Mouse (Mus musculus): ENCODE results near the gene Tmeff1. TPM values are rescaled to one million over a fixed set of nuclear protein-coding genes. Genes with fewer than 3 reads are reported as not detected.

The Tmeff1 gene
- polyA plus RNA-seq, 1 experiment from 2014 or later, result 10.2 TPM

GRCm38 (mm10) chr4:48546568-48547496 lies 38.1 kb upstream of the Tmeff1 start:
- no peaks in the 10 kb centered on the region for H3K9me3 ChIP-seq (ENCODE audit: control insufficient read depth)
- H3K4me3 ChIP-seq (ENCODE audit: low read depth, low read length), result no peak overlapping the region
- H3K27me3 ChIP-seq (replicated peaks; ENCODE audit: control insufficient read depth, insufficient read depth, low read length), result no peaks in the 10 kb centered on the region
- H3K9ac ChIP-seq (ENCODE audit: low read depth, low read length), result no peak overlapping the region
- no peaks in the 10 kb centered on the region for H3K36me3 ChIP-seq (ENCODE audit: control insufficient read depth, insufficient read depth)
- 0 out of 2 replicates have a peak, but pooled peaks cover under 1% of the 10 kb centered on the region for H3K4me1 ChIP-seq (replicated peaks; ENCODE audit: control insufficient read depth, insufficient read depth, low read length)
- no peak for TF ChIP-seq CTCF (IDR thresholded peaks at IDR 0.05; ENCODE audit: low read depth)
- WGBS, result 89% methylated on average over 9 of the region's 9 CpGs
- ATAC-seq, result no peak
- H3K27ac ChIP-seq (ENCODE audit: low read depth, low read length), result no peak overlapping the region
- no peak overlapping the region for H3K4me2 ChIP-seq (replicated peaks; ENCODE audit: low read depth)

GRCm38 (mm10) chr4:48548393-48549045 lies 36.5 kb upstream of the Tmeff1 start:
- Histone ChIP-seq H3K4me3 (ENCODE audit: low read depth, low read length) (no peak overlapping the region), H3K9ac (ENCODE audit: low read depth, low read length) (no peak overlapping the region), H3K27me3 (replicated peaks; ENCODE audit: control insufficient read depth, insufficient read depth, low read length) (no peaks in the 10 kb centered on the region), H3K27ac (ENCODE audit: low read depth, low read length) (no peak overlapping the region), H3K36me3 (ENCODE audit: control insufficient read depth, insufficient read depth) (0 out of 2 replicates have a peak, but pooled peaks cover 6% of the 10 kb centered on the region), H3K4me2 (replicated peaks; ENCODE audit: low read depth) (no peak overlapping the region), H3K9me3 (ENCODE audit: control insufficient read depth) (no peaks in the 10 kb centered on the region), H3K4me1 (replicated peaks; ENCODE audit: control insufficient read depth, insufficient read depth, low read length) (no peaks in the 10 kb centered on the region)
- ATAC-seq, result no peak
- 61% methylated on average over 6 of the region's 6 CpGs for WGBS
- no peak for TF ChIP-seq CTCF (IDR thresholded peaks at IDR 0.05; ENCODE audit: low read depth)

- no peak overlapping the region for H3K9ac ChIP-seq (ENCODE audit: low read depth, low read length)
- H3K4me1 ChIP-seq (replicated peaks; ENCODE audit: control insufficient read depth, insufficient read depth, low read length), result no peaks in the 10 kb centered on the region
- H3K27ac ChIP-seq (ENCODE audit: low read depth, low read length), result no peak overlapping the region
- no peak overlapping the region for H3K4me2 ChIP-seq (replicated peaks; ENCODE audit: low read depth)
- no peaks in the 10 kb centered on the region for H3K9me3 ChIP-seq (ENCODE audit: control insufficient read depth)
- H3K36me3 ChIP-seq (ENCODE audit: control insufficient read depth, insufficient read depth), result 0 out of 2 replicates have a peak, but pooled peaks cover 6% of the 10 kb centered on the region
- 70% methylated on average over 5 of the region's 5 CpGs for WGBS
- no peak for ATAC-seq
- no peak for TF ChIP-seq CTCF (IDR thresholded peaks at IDR 0.05; ENCODE audit: low read depth)
- H3K27me3 ChIP-seq (replicated peaks; ENCODE audit: control insufficient read depth, insufficient read depth, low read length), result no peaks in the 10 kb centered on the region
- H3K4me3 ChIP-seq (ENCODE audit: low read depth, low read length), result no peak overlapping the region
These were observed 35.3 kb upstream of the Tmeff1 start for GRCm38 (mm10) chr4:48549661-48550060.

GRCm38 (mm10) chr4:48552486-48553064 lies 32.4 kb upstream of the Tmeff1 start:
- H3K36me3 ChIP-seq (ENCODE audit: control insufficient read depth, insufficient read depth), result 0 out of 2 replicates have a peak, but pooled peaks cover 6% of the 10 kb centered on the region
- WGBS, result 92% methylated on average over 27 of the region's 27 CpGs
- H3K4me3 ChIP-seq (ENCODE audit: low read depth, low read length), result no peak overlapping the region
- no peak overlapping the region for H3K27ac ChIP-seq (ENCODE audit: low read depth, low read length)
- no peaks in the 10 kb centered on the region for H3K27me3 ChIP-seq (replicated peaks; ENCODE audit: control insufficient read depth, insufficient read depth, low read length)
- no peak overlapping the region for H3K4me2 ChIP-seq (replicated peaks; ENCODE audit: low read depth)
- H3K4me1 ChIP-seq (replicated peaks; ENCODE audit: control insufficient read depth, insufficient read depth, low read length), result no peaks in the 10 kb centered on the region
- H3K9ac ChIP-seq (ENCODE audit: low read depth, low read length), result no peak overlapping the region
- no peaks in the 10 kb centered on the region for H3K9me3 ChIP-seq (ENCODE audit: control insufficient read depth)
- no peak for ATAC-seq
- TF ChIP-seq CTCF (IDR thresholded peaks at IDR 0.05; ENCODE audit: low read depth), result no peak

- Histone ChIP-seq H3K27ac (ENCODE audit: low read depth, low read length) (no peak overlapping the region), H3K4me2 (replicated peaks; ENCODE audit: low read depth) (no peak overlapping the region), H3K9ac (ENCODE audit: low read depth, low read length) (no peak overlapping the region), H3K36me3 (ENCODE audit: control insufficient read depth, insufficient read depth) (0 out of 2 replicates have a peak, but pooled peaks cover 6% of the 10 kb centered on the region), H3K4me1 (replicated peaks; ENCODE audit: control insufficient read depth, insufficient read depth, low read length) (no peaks in the 10 kb centered on the region), H3K27me3 (replicated peaks; ENCODE audit: control insufficient read depth, insufficient read depth, low read length) (no peaks in the 10 kb centered on the region), H3K9me3 (ENCODE audit: control insufficient read depth) (no peaks in the 10 kb centered on the region), H3K4me3 (ENCODE audit: low read depth, low read length) (no peak overlapping the region)
- TF ChIP-seq CTCF (IDR thresholded peaks at IDR 0.05; ENCODE audit: low read depth), result no peak
- 86% methylated on average over 7 of the region's 7 CpGs for WGBS
- no peak for ATAC-seq
These were observed 30.8 kb upstream of the Tmeff1 start for GRCm38 (mm10) chr4:48554132-48554531.

GRCm38 (mm10) chr4:48555729-48556128 lies 29.2 kb upstream of the Tmeff1 start:
- no peak for ATAC-seq
- no peak overlapping the region for H3K27ac ChIP-seq (ENCODE audit: low read depth, low read length)
- H3K4me2 ChIP-seq (replicated peaks; ENCODE audit: low read depth), result no peak overlapping the region
- no peaks in the 10 kb centered on the region for H3K9me3 ChIP-seq (ENCODE audit: control insufficient read depth)
- no peaks in the 10 kb centered on the region for H3K4me1 ChIP-seq (replicated peaks; ENCODE audit: control insufficient read depth, insufficient read depth, low read length)
- peak; percentile 74 for TF ChIP-seq CTCF (IDR thresholded peaks at IDR 0.05; ENCODE audit: low read depth)
- H3K36me3 ChIP-seq (ENCODE audit: control insufficient read depth, insufficient read depth), result 0 out of 2 replicates have a peak, but pooled peaks cover 6% of the 10 kb centered on the region
- WGBS, result 20% methylated on average over 3 of the region's 3 CpGs
- H3K27me3 ChIP-seq (replicated peaks; ENCODE audit: control insufficient read depth, insufficient read depth, low read length), result no peaks in the 10 kb centered on the region
- H3K4me3 ChIP-seq (ENCODE audit: low read depth, low read length), result no peak overlapping the region
- no peak overlapping the region for H3K9ac ChIP-seq (ENCODE audit: low read depth, low read length)
